ENCODE assay signal across 9 mouse cellular contexts in the genomic region with DNA sequence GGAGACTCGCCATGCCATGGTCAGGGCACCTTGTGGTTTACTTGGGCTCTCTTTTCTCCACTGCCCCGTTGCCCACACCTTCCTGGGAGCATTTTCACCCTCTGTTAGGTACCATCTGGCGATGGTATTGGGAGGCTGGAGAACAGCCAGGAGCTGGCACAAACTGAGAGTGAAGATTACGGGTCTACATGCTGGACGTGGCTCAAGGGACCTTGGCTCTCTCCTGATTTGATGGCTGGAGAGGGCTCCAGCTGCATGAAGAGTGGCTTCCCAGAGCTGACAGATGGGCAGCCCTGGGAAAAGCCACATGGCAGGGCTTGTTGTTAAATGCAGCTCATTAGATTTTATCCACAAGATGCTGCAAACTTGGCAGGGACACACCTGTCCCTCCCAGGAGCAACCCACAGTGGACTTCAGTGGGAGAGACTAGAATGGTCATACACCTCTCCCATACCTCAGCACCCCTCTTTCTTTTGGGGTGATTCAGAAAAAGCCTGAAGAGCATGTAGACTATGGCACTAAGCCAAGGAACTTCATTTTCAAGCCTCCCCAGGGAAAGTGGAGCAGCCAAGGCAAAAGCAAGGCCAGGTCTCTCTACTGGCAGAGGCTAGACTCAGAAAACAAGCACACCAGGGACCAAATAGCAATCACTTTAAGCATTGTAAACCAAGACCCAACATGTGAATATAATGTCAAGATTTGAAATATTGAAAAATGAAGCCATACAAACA. TPM values are rescaled to one million over a fixed set of nuclear protein-coding genes. Genes with fewer than 3 reads are reported as not detected.
A peak's percentile ranks its signal among the peaks of the same experiment; 100 is the strongest.
DNase-seq lines count a peak whose midpoint lies in the region; ATAC-seq lines count a peak whose summit lies in the region.
"Had no signal": no experiment of that assay in that cellular context is flagged by ENCODE, and none has a peak within 500 bp of the region (broad histone marks: within the 10 kb centered on the region; RNA-seq: fewer than 3 reads in every experiment).

No protein-coding gene starts in this region.

- 0 out of 2 replicates have a peak, but pooled peaks have one; percentile 55 for ATAC-seq in embryonic facial prominence, embryonic 14.5 days (ENCODE audit: low read depth)

- no peaks in the 10 kb centered on the region for H3K4me1 ChIP-seq in embryonic facial prominence, embryonic 14.5 days (ENCODE audit: control insufficient read depth, insufficient read depth, low read length)
- peaks cover 6% of the 10 kb centered on the region; the same call in 1 of the 2 replicates for H3K4me1 ChIP-seq in embryonic facial prominence, embryonic 10.5 days
- H3K4me1 ChIP-seq: lung, embryonic 15.5 days had no signal

- H3K27ac ChIP-seq in embryonic facial prominence, embryonic 14.5 days (replicated peaks; ENCODE audit: low read depth, low read length), result no peak overlapping the region
- H3K27ac ChIP-seq in embryonic facial prominence, embryonic 10.5 days (replicated peaks), result no peak overlapping the region
- H3K27ac ChIP-seq: lung, embryonic 15.5 days had no signal

- H3K9me3 ChIP-seq in embryonic facial prominence, embryonic 14.5 days (ENCODE audit: control insufficient read depth, low read length), result no peaks in the 10 kb centered on the region
- H3K9me3 ChIP-seq in embryonic facial prominence, embryonic 10.5 days, result no peaks in the 10 kb centered on the region
- H3K9me3 ChIP-seq: lung, embryonic 15.5 days had no signal

- no peaks in the 10 kb centered on the region for H3K36me3 ChIP-seq in embryonic facial prominence, embryonic 14.5 days (ENCODE audit: control insufficient read depth, insufficient read depth, low read length)
- no peaks in the 10 kb centered on the region for H3K36me3 ChIP-seq in embryonic facial prominence, embryonic 10.5 days (replicated peaks)
- H3K36me3 ChIP-seq: lung, embryonic 15.5 days had no signal

- no peak overlapping the region for H3K9ac ChIP-seq in embryonic facial prominence, embryonic 14.5 days (ENCODE audit: low read depth, low read length)
- H3K9ac ChIP-seq: lung, embryonic 15.5 days had no signal

- 78% methylated on average over 5 of the region's 5 CpGs for WGBS in embryonic facial prominence, embryonic 14.5 days
- WGBS in embryonic facial prominence, embryonic 10.5 days, result 77% methylated on average over 5 of the region's 5 CpGs

- H3K4me2 ChIP-seq in embryonic facial prominence, embryonic 14.5 days (ENCODE audit: low read depth, low read length), result no peak overlapping the region
- H3K4me2 ChIP-seq: lung, embryonic 15.5 days had no signal

- H3K4me3 ChIP-seq in embryonic facial prominence, embryonic 14.5 days (ENCODE audit: low read depth, low read length), result no peak overlapping the region
- no peak overlapping the region for H3K4me3 ChIP-seq in embryonic facial prominence, embryonic 10.5 days
- H3K4me3 ChIP-seq: lung, embryonic 15.5 days had no signal

- DNase-seq in embryonic facial prominence, embryonic 14.5 days (ENCODE audit: low spot score), result peak; percentile 32
- no peak for DNase-seq in embryonic facial prominence, embryonic 10.5 days (ENCODE audit: low spot score)
- DNase-seq in layer of hippocampus, postnatal 10 days (ENCODE audit: low spot score in 2 of 2), result peak; percentile 64 to 69
- DNase-seq in layer of hippocampus, adult 9-11 months, result no peak
- DNase-seq in cerebellum, adult 18-20 months, result peak; percentile 75 to 78
- DNase-seq in kidney, postnatal 14 days, result peak; percentile 7
- no peak for DNase-seq in urinary bladder, postnatal 36 days (ENCODE audit: low spot score in 2 of 2)
- no peak for DNase-seq in spleen, adult 18-20 months

- H3K27me3 ChIP-seq in embryonic facial prominence, embryonic 14.5 days (replicated peaks; ENCODE audit: control insufficient read depth, insufficient read depth, low read length), result no peaks in the 10 kb centered on the region
- no peaks in the 10 kb centered on the region for H3K27me3 ChIP-seq in embryonic facial prominence, embryonic 10.5 days (replicated peaks; ENCODE audit: low read depth, poor library complexity, severe bottlenecking)
- H3K27me3 ChIP-seq: lung, embryonic 15.5 days had no signal

RNA-seq across cellular contexts. Expression of a gene that starts 34.8 kb away (rescaled TPM):
- polyA plus RNA-seq in embryonic facial prominence, embryonic 14.5 days (2014; fragmentation: Nextera tagmentation; extraction: Ambion mirVana), result 23.6 and 24.0 TPM in 2 replicates
- polyA plus RNA-seq in embryonic facial prominence, embryonic 10.5 days (2016; fragmentation: Nextera tagmentation; extraction: Ambion mirVana), result 29.4 and 30.3 TPM in 2 replicates
- total RNA-seq in layer of hippocampus, postnatal 10 days (2021), result 10 to 100 TPM; 46.0 to 50.0 TPM

Comparison
In these comparisons a context has a peak if more than half of its experiments do, and no peak if none do; other contexts are left out.
1. DNase-seq: peak in embryonic facial prominence, embryonic 14.5 days (single experiment), layer of hippocampus, postnatal 10 days (2 of 2), cerebellum, adult 18-20 months (2 of 2) and kidney, postnatal 14 days (single experiment); none in embryonic facial prominence, embryonic 10.5 days (single experiment), layer of hippocampus, adult 9-11 months (single experiment), urinary bladder, postnatal 36 days (0 of 2) and spleen, adult 18-20 months (0 of 2).